Mouse (Mus musculus) gastrocnemius, postnatal 25 days (tissue): Measurements from ENCODE around the gene Nebl. TPM values are rescaled to one million over a fixed set of nuclear protein-coding genes. Genes with fewer than 3 reads are reported as not detected.

ENCODE experiments used
- DNase-seq: peaks from one replicate; pipeline ENCODE4 v3.0.0; 2022
- total RNA-seq, 2 experiments: library from RNA; stranded (reverse); gene quantifications; 1 replicate in 1 of 2; 2 replicates in 1 of 2; pipeline ENCODE4 v1.2.3; 2021

Gene Nebl
- total RNA-seq, 2 experiments from 2014 or later, result 0.91 to 0.95 TPM

GRCm38 (mm10) chr2:17623931-17624330 lies 107.3 kb downstream of the Nebl start:
- no peak for DNase-seq

GRCm38 (mm10) chr2:17610259-17610658 lies 121.0 kb downstream of the Nebl start:
- DNase-seq, result no peak

GRCm38 (mm10) chr2:17603573-17603972 lies 127.7 kb downstream of the Nebl start:
- no peak for DNase-seq

GRCm38 (mm10) chr2:17600652-17601051 lies 130.6 kb downstream of the Nebl start:
- DNase-seq, result no peak

GRCm38 (mm10) chr2:17599860-17600259 lies 131.4 kb downstream of the Nebl start:
- DNase-seq, result no peak

GRCm38 (mm10) chr2:17597932-17598331 lies 133.3 kb downstream of the Nebl start:
- no peak for DNase-seq

- DNase-seq, result no peak
Measured at GRCm38 (mm10) chr2:17589669-17590068, 141.6 kb downstream of the Nebl start.

GRCm38 (mm10) chr2:17585329-17585992 lies 145.8 kb downstream of the Nebl start:
- DNase-seq, result no peak

- DNase-seq, result no peak
Measured at GRCm38 (mm10) chr2:17575648-17576047, 155.6 kb downstream of the Nebl start.

- no peak for DNase-seq
Measured at GRCm38 (mm10) chr2:17571716-17572115, 159.5 kb downstream of the Nebl start.

- no peak for DNase-seq
Measured at GRCm38 (mm10) chr2:17558889-17559742, 172.1 kb downstream of the Nebl start.

- DNase-seq, result no peak
Measured at GRCm38 (mm10) chr2:17549895-17550558, 181.2 kb downstream of the Nebl start.

GRCm38 (mm10) chr2:17546354-17546948 lies 184.8 kb downstream of the Nebl start:
- DNase-seq, result no peak

- no peak for DNase-seq
Measured at GRCm38 (mm10) chr2:17539737-17540136, 191.5 kb downstream of the Nebl start.

- no peak for DNase-seq
Measured at GRCm38 (mm10) chr2:17538493-17538892, 192.8 kb downstream of the Nebl start.

GRCm38 (mm10) chr2:17531355-17532105 lies 199.7 kb downstream of the Nebl start:
- DNase-seq, result no peak

- DNase-seq, result no peak
Measured at GRCm38 (mm10) chr2:17525739-17526526, 205.3 kb downstream of the Nebl start.

GRCm38 (mm10) chr2:17525211-17525610 lies 206.1 kb downstream of the Nebl start:
- no peak for DNase-seq

GRCm38 (mm10) chr2:17524205-17524978 lies 206.9 kb downstream of the Nebl start:
- no peak for DNase-seq

GRCm38 (mm10) chr2:17523791-17524190 lies 207.5 kb downstream of the Nebl start:
- no peak for DNase-seq
